Mouse (Mus musculus) MEL (cell line): ENCODE measurements around the gene Sqor. TPM values are rescaled to one million over a fixed set of nuclear protein-coding genes. Genes with fewer than 3 reads are reported as not detected.
A peak's percentile ranks its signal among the peaks of the same experiment; 100 is the strongest.

Experiments
- DNase-seq: peaks from one replicate; pipeline ENCODE4 v3.0.0; 2011; ENCODE audit warnings: low read depth, low spot score
- H3K27ac ChIP-seq: 2 replicates; pipeline ENCODE4 v1.5.1; 2012; ENCODE audit warnings: low read depth, mild to moderate bottlenecking, control low read depth, low read length, moderate library complexity; ENCODE audit not compliant: control insufficient read depth
- H3K27me3 ChIP-seq, 2 experiments: fragments of 150-350 bp in 1 of 2; sonication (generic) in 1 of 2; 2 replicates each; pipeline ENCODE4 v1.6.1; 2012; ENCODE audit warnings: low read length in 2 of 2, mild to moderate bottlenecking in 2 of 2, improper control_type of control experiment in 1 of 2, moderate library complexity in 1 of 2; ENCODE audit not compliant: insufficient read depth in 2 of 2, control insufficient read depth in 1 of 2
- H3K36me3 ChIP-seq, 2 experiments: 2 replicates each; pipeline ENCODE4 v1.6.1; 2012 to 2014; ENCODE audit warnings: low read length in 2 of 2, improper control_type of control experiment in 1 of 2, inconsistent platforms in 1 of 2, mild to moderate bottlenecking in 1 of 2; ENCODE audit not compliant: insufficient read depth in 2 of 2, control insufficient read depth in 1 of 2
- H3K4me1 ChIP-seq, 2 experiments: fragments of 150-350 bp in 1 of 2; sonication (generic) in 1 of 2; 2 replicates each; pipeline ENCODE4 v1.6.1; 2012; ENCODE audit warnings: low read length in 2 of 2, improper control_type of control experiment in 1 of 2, mild to moderate bottlenecking in 1 of 2; ENCODE audit not compliant: insufficient read depth in 2 of 2, control insufficient read depth in 1 of 2
- H3K4me3 ChIP-seq, 2 experiments: fragments of 150-350 bp in 1 of 2; sonication (generic) in 1 of 2; 2 replicates each; pipeline ENCODE4 v1.5.1; 2012; ENCODE audit warnings: low read depth in 2 of 2, low read length in 2 of 2, mild to moderate bottlenecking in 2 of 2, moderate library complexity in 2 of 2, control low read depth in 1 of 2, improper control_type of control experiment in 1 of 2; ENCODE audit not compliant: control insufficient read depth in 1 of 2, insufficient read depth in 1 of 2
- H3K79me2 ChIP-seq: 2 replicates; pipeline ENCODE4 v1.6.1; 2012; ENCODE audit warnings: mild to moderate bottlenecking, low read length, moderate library complexity; ENCODE audit not compliant: control insufficient read depth, poor library complexity, insufficient read depth
- H3K9ac ChIP-seq: 2 replicates; pipeline ENCODE4 v1.6.1; 2012; ENCODE audit warnings: low read depth, mild to moderate bottlenecking, control low read depth, low read length, moderate library complexity; ENCODE audit not compliant: control insufficient read depth, poor library complexity, severe bottlenecking
- H3K9me3 ChIP-seq: fragments of 150-350 bp; sonication (generic); replicated peaks from 2 replicates; pipeline ENCODE4 v1.6.1; 2012; ENCODE audit warnings: mild to moderate bottlenecking, low read length, improper control_type of control experiment, moderate library complexity; ENCODE audit not compliant: insufficient read depth
- BHLHE40 ChIP-seq: IDR thresholded peaks from 2 replicates; pipeline ENCODE4 v1.6.1; 2012; ENCODE audit warnings: low read depth, mild to moderate bottlenecking, inconsistent platforms, low read length, improper control_type of control experiment, borderline replicate concordance
- ELF1 ChIP-seq: IDR thresholded peaks from 2 replicates; pipeline ENCODE4 v1.6.1; 2014; ENCODE audit warnings: low read depth, mild to moderate bottlenecking, inconsistent platforms, low read length, improper control_type of control experiment, moderate library complexity
- EP300 ChIP-seq, 2 experiments: IDR thresholded peaks; 2 replicates each; pipeline ENCODE4 v1.6.1; 2011; ENCODE audit warnings: improper control_type of control experiment in 2 of 2, low read length in 2 of 2, low read depth in 1 of 2, mild to moderate bottlenecking in 1 of 2
- ETS1 ChIP-seq: IDR thresholded peaks from 2 replicates; pipeline ENCODE4 v1.6.1; 2012; ENCODE audit warnings: low read depth, mild to moderate bottlenecking, inconsistent platforms, low read length, improper control_type of control experiment, moderate library complexity
- MAFK ChIP-seq: IDR thresholded peaks from 2 replicates; pipeline ENCODE4 v1.6.1; 2011; ENCODE audit warnings: low read depth, mild to moderate bottlenecking, low read length, improper control_type of control experiment, borderline replicate concordance
- MAZ ChIP-seq: IDR thresholded peaks from 2 replicates; pipeline ENCODE4 v1.6.1; 2012; ENCODE audit warnings: low read depth, mild to moderate bottlenecking, inconsistent platforms, low read length, improper control_type of control experiment
- MEF2A ChIP-seq: IDR thresholded peaks from 2 replicates; pipeline ENCODE4 v1.6.1; 2014; ENCODE audit warnings: low read depth, mild to moderate bottlenecking, inconsistent platforms, low read length, improper control_type of control experiment; ENCODE audit not compliant: poor library complexity, insufficient replicate concordance, severe bottlenecking; ENCODE audit errors: extremely low read depth
- NRF1 ChIP-seq: IDR thresholded peaks from 2 replicates; pipeline ENCODE4 v1.6.1; 2014; ENCODE audit warnings: low read depth, mild to moderate bottlenecking, inconsistent platforms, low read length, improper control_type of control experiment, moderate library complexity; ENCODE audit not compliant: poor library complexity, insufficient read depth, severe bottlenecking
- POLR2A ChIP-seq, 2 experiments: IDR thresholded peaks; 2 replicates each; pipeline ENCODE4 v1.6.1; 2011 to 2012; ENCODE audit warnings: low read length in 2 of 2, mild to moderate bottlenecking in 2 of 2, control low read depth in 1 of 2, improper control_type of control experiment in 1 of 2, low read depth in 1 of 2, moderate library complexity in 1 of 2; ENCODE audit not compliant: control insufficient read depth in 1 of 2, insufficient read depth in 1 of 2, poor library complexity in 1 of 2
- RCOR1 ChIP-seq: IDR thresholded peaks from 2 replicates; pipeline ENCODE4 v1.6.1; 2012; ENCODE audit warnings: low read depth, mild to moderate bottlenecking, inconsistent platforms, low read length, improper control_type of control experiment
- TAL1 ChIP-seq: IDR thresholded peaks from 2 replicates; pipeline ENCODE4 v1.6.1; 2012; ENCODE audit warnings: mild to moderate bottlenecking, inconsistent platforms, low read length, moderate library complexity, mixed read lengths
- TBP ChIP-seq: IDR thresholded peaks from 2 replicates; pipeline ENCODE4 v1.8.0; 2011; ENCODE audit warnings: low read depth, low read length, improper control_type of control experiment
- UBTF ChIP-seq: IDR thresholded peaks from 2 replicates; pipeline ENCODE4 v1.6.1; 2012; ENCODE audit warnings: low read depth, mild to moderate bottlenecking, inconsistent platforms, low read length, improper control_type of control experiment, moderate library complexity, borderline replicate concordance; ENCODE audit not compliant: insufficient read depth
- ZC3H11A ChIP-seq: IDR thresholded peaks from 2 replicates; pipeline ENCODE4 v1.6.1; 2012; ENCODE audit warnings: low read depth, mild to moderate bottlenecking, inconsistent platforms, low read length, improper control_type of control experiment
- ZKSCAN1 ChIP-seq: IDR thresholded peaks from 2 replicates; pipeline ENCODE4 v1.6.1; 2012; ENCODE audit warnings: low read depth, mild to moderate bottlenecking, inconsistent platforms, low read length, improper control_type of control experiment, moderate library complexity
- polyA plus RNA-seq, 2 experiments: library from polyadenylated mRNA; stranded (reverse) in 1 of 2; unstranded in 1 of 2; fragments of >175 nt in 1 of 2; fragments of >200 nt in 1 of 2; gene quantifications; 2 replicates each; pipeline versions ENCODE4 v1.2.1 to v1.2.4; 2012; ENCODE audit warnings: low replicate concordance in 2 of 2, low read depth in 1 of 2; ENCODE audit not compliant: insufficient read length in 2 of 2, insufficient read depth in 1 of 2, missing spikeins in 1 of 2
- total RNA-seq: library from RNA; depleted of rRNA; stranded (reverse); fragments of 300-350 nt; gene quantifications from 2 replicates; pipeline ENCODE4 v1.2.3, GENCODE M21; 2012

Gene Sqor
- total and polyA plus RNA-seq, 3 experiments, result 2.2 to 3.3 TPM; not detected in 1

DNA sequence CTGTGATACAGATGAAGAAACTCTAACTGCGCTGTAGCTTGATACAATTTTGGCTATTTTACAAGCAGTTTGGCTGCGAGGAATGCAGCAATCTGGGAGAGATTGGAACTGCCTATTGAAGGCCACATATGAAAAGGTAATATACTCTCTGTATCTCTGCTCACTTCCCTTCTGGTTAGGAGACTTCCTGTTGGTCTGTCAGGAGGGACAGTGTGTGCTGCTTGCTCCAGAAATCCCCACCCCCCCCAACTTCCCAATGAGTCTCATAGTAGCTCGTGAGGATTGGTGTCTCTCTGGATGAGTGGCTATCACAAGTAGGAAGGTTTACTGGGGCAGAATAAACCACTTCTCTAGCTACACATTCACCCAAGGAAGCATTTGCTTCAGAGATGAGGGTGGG lies 2.0 kb upstream of the Sqor start:
- no peak for DNase-seq
- no peaks in the 10 kb centered on the region; a peak in 1 of 4 replicates for H3K27me3 ChIP-seq
- no peaks in the 10 kb centered on the region for H3K36me3 ChIP-seq
- H3K27ac ChIP-seq, result no peak overlapping the region
- TF ChIP-seq NRF1, result no peak
- TF ChIP-seq ETS1, result no peak
- no peak for TF ChIP-seq MAFK
- no peak for TF ChIP-seq BHLHE40
- no peak for TF ChIP-seq RCOR1
- no peak for TF ChIP-seq POLR2A (IDR thresholded peaks at IDR 0.05; ENCODE audit: control insufficient read depth in 1 of 2, insufficient read depth in 1 of 2, low read depth in 1 of 2, low read length in 2 of 2, poor library complexity in 1 of 2)
- TF ChIP-seq MAZ, result no peak
- TF ChIP-seq TBP, result no peak
- TF ChIP-seq EP300 (IDR thresholded peaks at IDR 0.05; ENCODE audit: low read depth in 1 of 2, low read length in 2 of 2), result no peak
- H3K79me2 ChIP-seq, result no peaks in the 10 kb centered on the region
- no peaks in the 10 kb centered on the region for H3K9me3 ChIP-seq
- H3K9ac ChIP-seq, result no peak overlapping the region
- 0 out of 4 replicates have a peak, but pooled peaks cover 0 to 3% of the 10 kb centered on the region in 2 experiments for H3K4me1 ChIP-seq
- no peak overlapping the region for H3K4me3 ChIP-seq

- TF ChIP-seq UBTF (no peak), MEF2A (no peak), ELF1 (no peak), ZKSCAN1 (no peak), ZC3H11A (no peak), TAL1 (no peak), EP300 (IDR thresholded peaks at IDR 0.05; ENCODE audit: low read depth in 1 of 2, low read length in 2 of 2) (no peak)
- H3K36me3 ChIP-seq, result no peaks in the 10 kb centered on the region
- H3K27ac ChIP-seq, result no peak overlapping the region
- peak overlapping the region; percentile 80 to 96 for H3K4me3 ChIP-seq
- DNase-seq, result peak; percentile 38
- no peaks in the 10 kb centered on the region for H3K79me2 ChIP-seq
- peak overlapping the region; percentile 65 for H3K9ac ChIP-seq
- no peaks in the 10 kb centered on the region for H3K9me3 ChIP-seq
- H3K27me3 ChIP-seq, result no peaks in the 10 kb centered on the region; a peak in 1 of 4 replicates
- H3K4me1 ChIP-seq, result 0 out of 4 replicates have a peak, but pooled peaks cover 0 to 3% of the 10 kb centered on the region in 2 experiments
These were observed 511 bp upstream of the Sqor start for GRCm38 (mm10) chr2:122764526-122764925.
